Mouse (Mus musculus) liver, adult 2 months (tissue): ENCODE results near the gene Trip6. TPM values are rescaled to one million over a fixed set of nuclear protein-coding genes. Genes with fewer than 3 reads are reported as not detected.

Source experiments
- DNase-seq: peaks from one replicate; pipeline ENCODE4 v3.0.0-alpha.2; 2011; ENCODE audit warnings: low read depth, low spot score; ENCODE audit errors: extremely low read depth
- H3K27ac ChIP-seq: fragments of 200-500 bp; replicated peaks from 2 replicates; pipeline ENCODE4 v1.5.1; 2012; ENCODE audit warnings: low read depth, mild to moderate bottlenecking, control low read depth, inconsistent platforms, low read length; ENCODE audit not compliant: insufficient read depth
- H3K27me3 ChIP-seq: fragments of 200-500 bp; 2 replicates; pipeline ENCODE4 v1.6.1; 2012; ENCODE audit warnings: mild to moderate bottlenecking, moderate library complexity, low read length, inconsistent platforms; ENCODE audit not compliant: control insufficient read depth, insufficient read depth
- H3K36me3 ChIP-seq: fragments of 200-500 bp; 2 replicates; pipeline ENCODE4 v1.6.1; 2012; ENCODE audit warnings: low read length, inconsistent platforms; ENCODE audit not compliant: control insufficient read depth, insufficient read depth
- H3K4me1 ChIP-seq: fragments of 200-500 bp; 2 replicates; pipeline ENCODE4 v1.6.1; 2011; ENCODE audit warnings: low read length; ENCODE audit not compliant: control insufficient read depth, insufficient read depth
- H3K4me3 ChIP-seq: fragments of 200-500 bp; 2 replicates; pipeline ENCODE4 v1.5.1; 2011; ENCODE audit warnings: low read depth, mild to moderate bottlenecking, control low read depth, low read length, moderate library complexity; ENCODE audit not compliant: insufficient read depth
- H3K79me2 ChIP-seq: fragments of 200-500 bp; 2 replicates; pipeline ENCODE4 v1.6.1; 2012; ENCODE audit warnings: inconsistent platforms, mild to moderate bottlenecking, low read length, moderate library complexity; ENCODE audit not compliant: control insufficient read depth, insufficient read depth
- H3K9ac ChIP-seq: fragments of 200-500 bp; 2 replicates; pipeline ENCODE4 v1.6.1; 2012; ENCODE audit warnings: low read depth, mild to moderate bottlenecking, control low read depth, inconsistent platforms, low read length
- CTCF ChIP-seq: fragments of 200-500 bp; IDR thresholded peaks from 2 replicates; pipeline ENCODE4 v1.5.1; 2011; ENCODE audit warnings: low read depth, low read length, control low read depth
- POLR2A ChIP-seq: fragments of 200-500 bp; IDR thresholded peaks from 2 replicates; pipeline ENCODE4 v1.6.1; 2011; ENCODE audit warnings: low read length, control low read depth; ENCODE audit not compliant: insufficient read depth; ENCODE audit errors: extremely low read depth
- WGBS: fragments of 180-500 bp; shearing (Covaris S2); methylation state at CpG from one replicate; pipeline ENCODE4 v1.1.7; 2018; 5-methylcytosine and 5-hydroxymethylcytosine counted together
- polyA plus RNA-seq: library from polyadenylated mRNA; depleted of rRNA; stranded (reverse); fragments of >200 nt; gene quantifications from 2 replicates; pipeline ENCODE4 v1.2.3, GENCODE M21; 2012; rRNA removed
- total RNA-seq: library from RNA; depleted of rRNA; stranded (reverse); fragments of >200 nt; gene quantifications from 2 replicates; pipeline ENCODE4 v1.2.3, GENCODE M21; 2014; rRNA removed

Gene Trip6
- total RNA-seq (5.8 and 6.5 TPM in 2 replicates), polyA plus RNA-seq (14.7 and 25.0 TPM in 2 replicates)

- Histone ChIP-seq H3K79me2 (peaks cover 11% of the 10 kb centered on the region; the same call in 1 of the 2 replicates), H3K4me1 (peaks cover 11% of the 10 kb centered on the region; the same call in 1 of the 2 replicates), H3K27ac (peak within 1 kb of the TSS; percentile 68), H3K36me3 (no peaks in the 10 kb centered on the region), H3K9ac (peak within 1 kb of the TSS; percentile 88), H3K4me3 (peak within 1 kb of the TSS; percentile 74), H3K27me3 (no peaks in the 10 kb centered on the region)
- TF ChIP-seq CTCF: no peak
- TF ChIP-seq POLR2A: no peak
- 35% methylated on average over 30 of the region's 30 CpGs for WGBS
- peak; percentile 58 for DNase-seq
Observed at GRCm38 (mm10) chr5:137314193-137315083, at the start of gene Trip6. Gene Trip6 (minus strand): TSS chr5:137314404.

- TF ChIP-seq POLR2A: no peak
- peak; percentile 65 for TF ChIP-seq CTCF
- Histone ChIP-seq H3K27me3 (no peaks in the 10 kb centered on the region), H3K4me3 (no peak overlapping the region), H3K79me2 (peaks cover 5% of the 10 kb centered on the region; the same call in 1 of the 2 replicates), H3K9ac (0 out of 2 replicates have a peak overlapping the region, but pooled peaks have one; percentile 6), H3K27ac (no peak overlapping the region), H3K4me1 (peaks cover 2% of the 10 kb centered on the region; the same call in 1 of the 2 replicates), H3K36me3 (peaks cover 34% of the 10 kb centered on the region)
- 29% methylated on average over 7 of the region's 7 CpGs for WGBS
- no peak for DNase-seq
Observed at GRCm38 (mm10) chr5:137358382-137358781, 44.2 kb upstream of the Trip6 start.

GRCm38 (mm10) chr5:137354091-137354490, 39.9 kb upstream of the Trip6 start:
- Histone ChIP-seq H3K9ac (no peak overlapping the region), H3K36me3 (peaks cover 8% of the 10 kb centered on the region; the same call in 1 of the 2 replicates), H3K4me1 (peaks cover 2% of the 10 kb centered on the region; the same call in 1 of the 2 replicates), H3K4me3 (peak overlapping the region; percentile 26; the same call in 1 of the 2 replicates), H3K27ac (no peak overlapping the region), H3K27me3 (no peaks in the 10 kb centered on the region), H3K79me2 (peaks cover 13% of the 10 kb centered on the region)
- WGBS: 82% methylated on average over 17 of the region's 17 CpGs
- TF ChIP-seq POLR2A: no peak
- TF ChIP-seq CTCF: no peak
- no peak for DNase-seq

GRCm38 (mm10) chr5:137352011-137352975, 38.1 kb upstream of the Trip6 start:
- 55% methylated on average over 16 of the region's 16 CpGs for WGBS
- peaks cover 5% of the 10 kb centered on the region; the same call in 1 of the 2 replicates for H3K36me3 ChIP-seq
- H3K27me3 ChIP-seq: no peaks in the 10 kb centered on the region
- peak overlapping the region; percentile 61 for H3K9ac ChIP-seq
- H3K79me2 ChIP-seq: peaks cover 13% of the 10 kb centered on the region
- H3K4me3 ChIP-seq: peak overlapping the region; percentile 76
- no peak for DNase-seq
- peak overlapping the region; percentile 37 for H3K27ac ChIP-seq
- H3K4me1 ChIP-seq: peaks cover 3% of the 10 kb centered on the region; the same call in 1 of the 2 replicates
- TF ChIP-seq CTCF (no peak), POLR2A (no peak)

GRCm38 (mm10) chr5:137351394-137351793, 37.2 kb upstream of the Trip6 start:
- TF ChIP-seq POLR2A (no peak), CTCF (no peak)
- peaks cover 7% of the 10 kb centered on the region; the same call in 1 of the 2 replicates for H3K4me1 ChIP-seq
- H3K36me3 ChIP-seq: peaks cover 5% of the 10 kb centered on the region; the same call in 1 of the 2 replicates
- WGBS: 59% methylated on average over 4 of the region's 4 CpGs
- no peak for DNase-seq
- no peaks in the 10 kb centered on the region for H3K27me3 ChIP-seq
- H3K79me2 ChIP-seq: peaks cover 13% of the 10 kb centered on the region
- peak overlapping the region; percentile 52 for H3K27ac ChIP-seq
- peak overlapping the region; percentile 76 for H3K4me3 ChIP-seq
- peak overlapping the region; percentile 88 for H3K9ac ChIP-seq
